Mouse (Mus musculus): ENCODE measurements around the gene Pir. TPM values are rescaled to one million over a fixed set of nuclear protein-coding genes. Genes with fewer than 3 reads are reported as not detected.

The Pir gene
- polyA plus RNA-seq (2016; fragmentation: Nextera tagmentation; extraction: Ambion mirVana), result 8.2 and 9.0 TPM in 2 replicates

DNA sequence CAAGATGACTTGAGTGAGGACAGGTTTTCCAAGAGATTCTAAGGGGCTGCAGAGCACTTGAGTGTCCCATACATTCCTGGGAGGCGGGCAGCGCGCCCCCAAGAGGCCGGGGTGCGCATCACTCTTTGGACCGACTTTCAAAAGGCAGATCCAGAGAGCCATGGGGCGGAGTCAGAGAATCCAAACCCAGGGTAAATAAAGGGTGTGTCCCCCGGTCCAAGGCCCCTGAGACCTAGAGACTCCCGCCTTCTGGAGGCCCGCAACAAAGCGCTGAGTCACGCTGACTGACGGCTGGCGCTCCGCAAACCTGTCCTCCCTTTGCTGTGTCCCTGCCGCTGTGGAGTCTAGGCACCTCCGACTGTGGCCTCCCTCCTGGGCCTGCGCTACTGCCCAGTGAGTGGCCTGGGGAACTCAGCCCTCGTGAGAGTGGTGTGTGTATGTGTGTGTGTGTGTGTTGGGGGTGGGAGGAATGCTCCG is at the start of gene Pir:
Gene Pir, plus strand, starts transcription at position 87 of the 477 bp plus-strand sequence.
- Histone ChIP-seq H3K27me3 (ENCODE audit: insufficient read depth, poor library complexity, severe bottlenecking) (peaks cover 51% of the 10 kb centered on the region), H3K36me3 (no peaks in the 10 kb centered on the region), H3K4me1 (replicated peaks) (0 out of 2 replicates have a peak, but pooled peaks cover 6% of the 10 kb centered on the region), H3K4me3 (peak within 1 kb of the TSS; percentile 51), H3K27ac (peak within 1 kb of the TSS; percentile 73), H3K9me3 (no peaks in the 10 kb centered on the region)
- WGBS, result 13% methylated on average over 20 of the region's 20 CpGs
- peak; percentile 57 for DNase-seq (ENCODE audit: low spot score)

DNA sequence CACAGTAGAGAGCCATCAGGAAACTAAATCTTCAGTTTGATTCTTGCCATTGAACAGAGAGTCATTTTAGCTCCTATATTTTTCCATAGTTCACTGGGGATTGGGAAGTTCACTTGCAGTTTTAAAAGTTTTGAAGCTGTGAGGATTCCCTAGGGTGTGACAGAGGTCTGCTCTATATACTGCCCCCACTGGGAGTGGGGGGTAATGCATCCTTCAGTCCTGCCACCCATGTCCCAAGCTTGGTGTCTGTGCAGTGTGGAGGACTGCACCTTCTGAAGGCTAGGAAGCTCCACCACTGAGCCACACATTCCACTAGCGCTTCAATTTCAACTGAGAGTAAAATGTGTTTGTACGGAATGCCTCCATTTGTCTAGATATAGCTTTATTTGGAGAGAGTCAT is 47.2 kb upstream of the Pir start:
- WGBS, result 69% methylated on average over 2 of the region's 2 CpGs
- H3K27me3 ChIP-seq (ENCODE audit: insufficient read depth, poor library complexity, severe bottlenecking), result peaks cover 8% of the 10 kb centered on the region; the same call in 1 of the 2 replicates
- no peak overlapping the region for H3K4me3 ChIP-seq
- no peaks in the 10 kb centered on the region for H3K36me3 ChIP-seq
- no peak overlapping the region for H3K27ac ChIP-seq
- H3K9me3 ChIP-seq, result no peaks in the 10 kb centered on the region
- H3K4me1 ChIP-seq (replicated peaks), result no peaks in the 10 kb centered on the region
- no peak for DNase-seq (ENCODE audit: low spot score)

DNA sequence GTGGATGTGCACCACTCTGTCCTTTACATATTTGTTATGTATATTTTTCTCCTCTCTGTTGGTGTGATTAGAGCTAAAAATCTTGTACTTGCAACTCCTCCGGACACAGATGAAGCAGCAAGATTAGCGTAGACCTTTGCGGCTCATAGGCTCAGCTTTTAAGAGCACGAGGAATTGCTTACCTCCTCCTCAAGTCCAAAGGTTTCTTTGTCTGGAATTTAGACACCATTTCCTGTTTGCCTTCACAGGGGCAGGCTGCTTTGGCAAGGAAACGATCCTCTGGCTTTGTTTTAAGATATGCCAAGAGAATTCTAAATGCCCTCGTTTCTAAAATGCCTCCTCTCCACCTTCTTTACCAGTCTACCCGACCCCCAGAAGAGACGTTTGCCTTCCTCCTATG is 35.8 kb upstream of the Pir start:
- 67% methylated on average over 8 of the region's 8 CpGs for WGBS
- Histone ChIP-seq H3K4me1 (replicated peaks) (no peaks in the 10 kb centered on the region), H3K9me3 (no peaks in the 10 kb centered on the region), H3K4me3 (no peak overlapping the region), H3K27me3 (ENCODE audit: insufficient read depth, poor library complexity, severe bottlenecking) (peaks cover 18% of the 10 kb centered on the region), H3K36me3 (no peaks in the 10 kb centered on the region), H3K27ac (no peak overlapping the region)
- DNase-seq (ENCODE audit: low spot score), result no peak

DNA sequence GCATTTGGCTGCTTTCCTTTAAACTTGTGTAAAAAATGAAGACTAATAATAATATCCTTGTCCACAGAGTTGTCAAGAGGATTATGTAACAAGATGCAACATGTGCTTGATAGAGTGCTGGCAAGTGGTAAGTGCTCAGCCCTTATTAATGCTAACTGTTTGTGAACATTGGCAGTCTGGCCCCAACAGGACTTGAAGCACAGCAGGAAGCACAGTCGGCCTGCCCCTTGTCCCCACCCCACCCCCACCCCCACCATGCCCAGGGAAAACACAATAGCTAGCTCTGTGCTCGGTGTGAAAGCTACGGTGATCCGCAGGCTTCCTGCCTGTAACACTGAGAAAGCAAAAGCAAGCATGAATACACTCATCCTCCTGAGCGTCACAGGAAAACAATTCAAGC is 23.5 kb upstream of the Pir start:
- H3K4me3 ChIP-seq, result no peak overlapping the region
- H3K9me3 ChIP-seq, result no peaks in the 10 kb centered on the region
- peaks cover 37% of the 10 kb centered on the region for H3K27me3 ChIP-seq (ENCODE audit: insufficient read depth, poor library complexity, severe bottlenecking)
- peaks cover 4% of the 10 kb centered on the region; the same call in 1 of the 2 replicates for H3K4me1 ChIP-seq (replicated peaks)
- H3K36me3 ChIP-seq, result no peaks in the 10 kb centered on the region
- WGBS, result 23% methylated on average over 5 of the region's 5 CpGs
- peak; percentile 22 for DNase-seq (ENCODE audit: low spot score)
- no peak overlapping the region for H3K27ac ChIP-seq

DNA sequence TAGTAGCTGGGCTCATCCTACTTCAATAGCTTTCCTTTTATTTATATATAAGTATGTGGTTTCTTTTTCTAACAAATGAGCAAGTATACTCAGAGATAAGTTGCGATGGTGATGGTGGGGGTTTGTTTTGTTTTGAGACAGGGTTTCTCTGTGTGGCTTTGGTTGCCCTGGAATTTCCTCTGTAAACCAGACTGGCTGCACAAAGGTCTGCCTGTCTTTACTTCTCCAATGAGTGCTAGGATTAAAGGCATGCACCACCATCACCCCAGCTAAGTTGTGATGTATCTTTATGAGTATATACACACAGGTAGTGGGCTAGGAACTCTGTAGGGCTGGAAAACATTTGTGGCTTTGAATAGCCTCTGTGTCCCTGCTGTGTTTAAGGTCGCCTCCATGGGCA is 22.4 kb upstream of the Pir start:
- Histone ChIP-seq H3K36me3 (no peaks in the 10 kb centered on the region), H3K9me3 (no peaks in the 10 kb centered on the region), H3K27me3 (ENCODE audit: insufficient read depth, poor library complexity, severe bottlenecking) (peaks cover 42% of the 10 kb centered on the region), H3K27ac (no peak overlapping the region), H3K4me3 (no peak overlapping the region), H3K4me1 (replicated peaks) (peaks cover 4% of the 10 kb centered on the region; the same call in 1 of the 2 replicates)
- DNase-seq (ENCODE audit: low spot score), result no peak
- WGBS, result 53% methylated on average over 2 of the region's 2 CpGs

DNA sequence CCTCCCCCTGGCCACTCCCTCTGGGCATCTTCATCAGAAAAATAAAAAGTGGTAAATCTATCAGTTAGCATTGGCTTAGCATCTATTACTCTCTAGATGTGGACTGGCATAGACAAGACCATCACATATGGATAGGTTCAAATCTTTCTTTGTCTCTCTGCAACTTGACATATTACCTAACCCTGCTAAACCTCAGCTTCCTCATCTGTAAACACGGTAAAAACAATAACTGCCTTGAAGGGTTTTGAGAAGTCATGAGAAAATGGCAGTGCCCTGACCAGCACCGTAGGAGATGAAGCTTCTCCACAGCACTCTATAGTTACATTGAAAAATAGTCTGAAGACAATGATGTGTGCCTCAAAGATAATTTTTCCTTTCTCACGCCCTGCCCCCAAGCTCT is 12.6 kb upstream of the Pir start:
- no peaks in the 10 kb centered on the region for H3K4me1 ChIP-seq (replicated peaks)
- H3K36me3 ChIP-seq, result no peaks in the 10 kb centered on the region
- H3K27me3 ChIP-seq (ENCODE audit: insufficient read depth, poor library complexity, severe bottlenecking), result peaks cover 49% of the 10 kb centered on the region
- H3K27ac ChIP-seq, result no peak overlapping the region
- WGBS, result 87% methylated on average over 3 of the region's 3 CpGs
- no peaks in the 10 kb centered on the region for H3K9me3 ChIP-seq
- no peak overlapping the region for H3K4me3 ChIP-seq
- DNase-seq (ENCODE audit: low spot score), result no peak

DNA sequence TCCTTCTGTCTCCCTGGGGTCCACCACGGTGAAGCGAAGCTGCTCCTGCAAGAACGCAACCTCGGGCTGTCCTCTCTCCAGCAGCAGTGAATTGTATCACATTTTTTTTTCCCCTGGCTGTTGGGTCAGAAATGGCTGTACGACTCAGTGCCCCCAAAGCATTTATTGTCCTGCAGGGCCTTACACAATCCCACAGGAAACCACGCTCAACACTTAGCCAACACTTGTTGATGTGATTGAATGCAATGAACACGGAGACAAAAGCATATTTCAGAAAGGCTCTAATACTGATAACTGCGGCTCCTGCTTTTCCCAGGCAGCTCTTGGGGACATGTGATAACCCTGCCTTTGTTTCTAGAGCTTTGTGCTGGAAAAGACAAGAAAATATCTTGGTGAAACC is 11.1 kb upstream of the Pir start, which contains the start of gene Bmx:
Gene Bmx, minus strand, starts transcription at position 137 of the 400 bp plus-strand sequence.
- Histone ChIP-seq H3K36me3 (no peaks in the 10 kb centered on the region), H3K4me3 (no peak within 1 kb of the TSS), H3K27ac (no peak within 1 kb of the TSS), H3K9me3 (no peaks in the 10 kb centered on the region), H3K4me1 (replicated peaks) (no peaks in the 10 kb centered on the region), H3K27me3 (ENCODE audit: insufficient read depth, poor library complexity, severe bottlenecking) (peaks cover 54% of the 10 kb centered on the region)
- no peak for DNase-seq (ENCODE audit: low spot score)
- 81% methylated on average over 8 of the region's 8 CpGs for WGBS

DNA sequence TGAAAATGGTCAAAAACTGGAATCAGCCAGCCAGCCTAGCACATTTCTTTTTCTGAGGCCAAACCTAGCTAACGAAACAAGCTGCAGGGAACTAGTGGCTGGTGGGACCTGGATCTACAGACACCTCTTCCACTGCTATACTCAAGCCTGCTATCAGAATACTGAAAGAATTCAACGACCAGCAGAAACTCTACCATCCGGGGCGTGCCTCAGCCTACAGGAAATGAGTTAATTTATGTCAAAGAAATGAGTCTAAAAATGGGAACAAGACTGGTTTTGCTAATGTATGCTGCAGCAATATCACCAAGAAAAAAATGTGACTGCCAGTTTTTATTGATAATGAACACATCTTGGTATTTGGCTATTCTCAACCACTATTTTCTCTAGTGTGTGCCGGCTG is 10.5 kb upstream of the Pir start:
- peaks cover 58% of the 10 kb centered on the region for H3K27me3 ChIP-seq (ENCODE audit: insufficient read depth, poor library complexity, severe bottlenecking)
- H3K4me1 ChIP-seq (replicated peaks), result no peaks in the 10 kb centered on the region
- H3K4me3 ChIP-seq, result no peak overlapping the region
- no peaks in the 10 kb centered on the region for H3K36me3 ChIP-seq
- no peaks in the 10 kb centered on the region for H3K9me3 ChIP-seq
- no peak overlapping the region for H3K27ac ChIP-seq
- no peak for DNase-seq (ENCODE audit: low spot score)
- WGBS, result 90% methylated on average over 5 of the region's 5 CpGs

DNA sequence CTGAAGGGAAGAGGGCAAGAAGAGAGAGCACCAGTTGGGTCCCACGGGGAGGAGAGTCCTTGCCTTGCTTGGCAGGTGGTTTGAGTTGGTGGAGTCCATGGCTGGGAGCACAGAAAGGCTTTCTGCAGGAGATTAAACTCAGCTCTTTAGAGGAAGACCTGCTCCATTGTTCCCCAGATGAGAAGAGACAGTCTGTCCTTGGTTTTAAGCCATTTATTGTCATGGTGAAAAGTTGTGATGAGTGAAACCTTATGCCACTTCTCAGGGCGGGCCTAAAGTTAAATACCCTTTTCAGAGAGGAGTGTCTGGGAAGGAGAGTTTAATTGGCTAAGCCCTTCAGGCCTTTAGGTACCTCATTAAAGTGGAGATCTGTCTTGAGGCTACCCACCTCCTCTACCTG is 6.9 kb upstream of the Pir start:
- Histone ChIP-seq H3K4me3 (no peak overlapping the region), H3K27ac (no peak overlapping the region), H3K9me3 (no peaks in the 10 kb centered on the region), H3K4me1 (replicated peaks) (no peaks in the 10 kb centered on the region), H3K27me3 (ENCODE audit: insufficient read depth, poor library complexity, severe bottlenecking) (peaks cover 57% of the 10 kb centered on the region), H3K36me3 (no peaks in the 10 kb centered on the region)
- 48% methylated on average over 2 of the region's 2 CpGs for WGBS
- DNase-seq (ENCODE audit: low spot score), result no peak

DNA sequence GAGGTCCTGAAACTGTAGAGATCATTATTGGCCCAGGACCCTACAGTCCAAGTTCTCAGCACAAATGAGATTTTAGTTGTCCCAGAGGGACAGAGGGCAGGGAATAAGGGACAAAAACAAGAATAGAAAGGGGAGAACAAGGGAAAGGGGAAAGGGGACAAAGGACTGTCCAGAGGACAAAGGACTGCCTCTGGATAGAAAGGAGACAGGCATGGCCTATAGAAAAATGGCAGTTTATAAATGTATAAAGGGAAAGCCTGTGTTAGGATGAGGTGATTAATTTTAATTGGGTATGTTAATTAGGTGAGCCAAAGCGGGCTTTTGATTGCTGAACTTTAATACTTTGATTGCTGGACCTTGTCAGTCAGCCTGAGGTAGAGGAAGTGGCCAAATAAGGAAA is 4.3 kb upstream of the Pir start:
- Histone ChIP-seq H3K27me3 (ENCODE audit: insufficient read depth, poor library complexity, severe bottlenecking) (peaks cover 68% of the 10 kb centered on the region), H3K4me3 (no peak overlapping the region), H3K27ac (no peak overlapping the region), H3K36me3 (no peaks in the 10 kb centered on the region), H3K9me3 (no peaks in the 10 kb centered on the region), H3K4me1 (replicated peaks) (0 out of 2 replicates have a peak, but pooled peaks cover 6% of the 10 kb centered on the region)
- 37% methylated on average over 1 of the region's 1 CpGs for WGBS
- DNase-seq (ENCODE audit: low spot score), result no peak

DNA sequence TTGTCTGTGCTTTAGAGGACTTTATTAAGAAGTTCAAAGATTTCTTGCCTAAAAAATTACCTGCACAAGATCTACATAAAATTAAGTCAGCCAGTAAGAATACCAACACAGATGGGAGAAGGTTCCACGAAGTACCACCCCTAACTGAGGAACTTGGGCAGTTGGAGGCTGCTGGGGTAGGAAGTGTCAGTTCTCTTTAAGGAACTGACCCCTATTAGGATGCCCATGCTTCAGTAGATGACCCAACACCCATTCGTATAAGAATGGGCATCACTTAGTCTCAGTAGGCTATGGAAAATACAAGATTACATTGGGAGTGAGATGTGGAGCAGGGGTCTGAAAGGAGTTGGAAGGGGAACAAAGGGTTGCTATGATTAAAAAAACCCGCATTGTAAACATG is 1.4 kb downstream of the Pir start:
- 92% methylated on average over 3 of the region's 3 CpGs for WGBS
- no peak for DNase-seq (ENCODE audit: low spot score)
- Histone ChIP-seq H3K4me3 (no peak overlapping the region), H3K4me1 (replicated peaks) (0 out of 2 replicates have a peak, but pooled peaks cover 6% of the 10 kb centered on the region), H3K36me3 (no peaks in the 10 kb centered on the region), H3K9me3 (no peaks in the 10 kb centered on the region), H3K27me3 (ENCODE audit: insufficient read depth, poor library complexity, severe bottlenecking) (peaks cover 54% of the 10 kb centered on the region), H3K27ac (no peak overlapping the region)

DNA sequence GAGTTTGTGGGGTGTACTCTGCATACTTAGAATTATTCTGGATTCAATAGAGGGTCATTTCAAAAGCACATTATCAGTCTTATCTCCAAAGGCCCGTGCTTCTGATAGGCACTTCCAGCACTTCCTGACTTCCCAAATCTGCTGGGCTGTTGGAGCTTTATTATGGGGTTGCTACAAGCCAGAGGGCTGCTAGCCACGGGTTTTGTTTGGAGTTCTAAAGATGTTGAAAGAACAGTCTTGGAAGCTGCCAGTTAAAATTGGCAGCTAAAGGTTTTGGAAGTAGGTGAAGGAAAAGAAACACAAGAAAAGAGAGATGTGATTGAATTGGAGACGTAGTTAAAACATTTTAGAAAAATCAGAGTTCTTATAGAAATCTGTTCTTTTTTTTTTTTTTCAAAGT is 6.4 kb downstream of the Pir start:
- H3K36me3 ChIP-seq, result no peaks in the 10 kb centered on the region
- 69% methylated on average over 3 of the region's 3 CpGs for WGBS
- H3K9me3 ChIP-seq, result no peaks in the 10 kb centered on the region

DNA sequence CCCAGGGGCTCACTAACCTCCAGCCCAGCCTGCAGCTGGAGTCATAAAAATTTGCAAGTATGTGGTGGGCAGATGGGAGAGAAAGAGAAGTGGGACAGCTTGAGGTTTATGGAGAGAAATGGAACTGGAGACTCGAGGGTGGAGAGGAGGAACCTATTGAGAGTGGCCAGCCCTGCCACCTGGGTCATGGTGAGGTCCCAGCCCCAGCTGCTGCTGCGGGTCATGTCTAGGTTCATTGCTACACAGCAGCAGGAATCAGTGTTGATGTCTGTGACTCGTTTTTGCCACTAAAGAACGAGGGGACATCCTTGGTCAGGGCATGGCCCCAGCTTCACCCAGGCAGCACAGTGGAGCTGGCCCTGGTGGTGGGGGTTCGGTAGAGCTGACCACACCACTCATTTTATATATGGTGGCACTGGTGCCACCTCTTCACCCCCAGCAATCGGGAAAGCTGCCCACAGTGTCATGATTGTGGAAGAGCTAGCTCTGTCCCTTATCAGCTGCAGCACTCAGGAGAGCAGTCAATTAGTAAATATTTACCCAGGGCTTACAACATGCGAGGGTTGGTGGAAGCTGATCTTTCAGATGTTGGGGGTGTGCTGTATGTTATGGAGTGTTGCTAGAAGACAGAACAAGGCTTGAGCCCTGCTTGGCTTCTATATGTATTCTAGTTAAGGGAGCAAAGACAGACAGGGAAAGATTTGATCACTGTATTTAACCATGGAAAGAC is 11.9 kb downstream of the Pir start:
- H3K36me3 ChIP-seq, result no peaks in the 10 kb centered on the region
- H3K27me3 ChIP-seq (ENCODE audit: insufficient read depth, poor library complexity, severe bottlenecking), result peaks cover 6% of the 10 kb centered on the region
- H3K27ac ChIP-seq, result no peak overlapping the region
- H3K4me1 ChIP-seq (replicated peaks), result no peaks in the 10 kb centered on the region
- no peaks in the 10 kb centered on the region for H3K9me3 ChIP-seq
- no peak overlapping the region for H3K4me3 ChIP-seq
- DNase-seq (ENCODE audit: low spot score), result no peak
- 69% methylated on average over 7 of the region's 7 CpGs for WGBS

More for the DNA sequence above, 6.4 kb downstream of the Pir start:
- Histone ChIP-seq H3K4me1 (replicated peaks) (no peaks in the 10 kb centered on the region), H3K27ac (no peak overlapping the region), H3K4me3 (no peak overlapping the region), H3K27me3 (ENCODE audit: insufficient read depth, poor library complexity, severe bottlenecking) (peaks cover 11% of the 10 kb centered on the region)
- DNase-seq (ENCODE audit: low spot score), result no peak
